Mouse (Mus musculus) frontal cortex, adult (tissue): ENCODE results near the gene Adra2b.

Experiments
- ATAC-seq: cut with Nextera tagmentation; 2 replicates; pipeline ENCODE4 v1.9.2; 2017; ENCODE audit warnings: mild to moderate bottlenecking, moderate library complexity, mixed read lengths; ENCODE audit not compliant: low TSS enrichment

Adra2b gene

DNA sequence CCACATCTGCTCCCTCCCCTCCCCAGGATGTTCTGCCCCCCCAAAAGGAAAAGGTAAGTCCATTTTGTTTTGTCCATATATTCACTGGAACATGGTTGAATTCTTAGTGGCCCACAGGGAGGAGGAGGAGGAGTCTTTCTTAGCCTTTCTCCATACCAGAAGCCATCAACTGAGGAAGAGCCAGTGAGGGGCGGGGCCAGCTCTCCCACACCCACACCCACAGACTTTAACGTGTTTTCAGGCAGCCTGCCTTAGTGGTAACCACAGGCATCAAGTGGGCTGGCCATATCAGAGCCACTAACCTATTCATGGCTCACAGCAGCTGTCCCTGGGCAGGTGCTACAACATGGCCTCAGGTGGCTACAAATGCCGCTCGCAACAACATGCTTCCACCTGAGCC lies 24.2 kb upstream of the Adra2b start:
- no peak for ATAC-seq

DNA sequence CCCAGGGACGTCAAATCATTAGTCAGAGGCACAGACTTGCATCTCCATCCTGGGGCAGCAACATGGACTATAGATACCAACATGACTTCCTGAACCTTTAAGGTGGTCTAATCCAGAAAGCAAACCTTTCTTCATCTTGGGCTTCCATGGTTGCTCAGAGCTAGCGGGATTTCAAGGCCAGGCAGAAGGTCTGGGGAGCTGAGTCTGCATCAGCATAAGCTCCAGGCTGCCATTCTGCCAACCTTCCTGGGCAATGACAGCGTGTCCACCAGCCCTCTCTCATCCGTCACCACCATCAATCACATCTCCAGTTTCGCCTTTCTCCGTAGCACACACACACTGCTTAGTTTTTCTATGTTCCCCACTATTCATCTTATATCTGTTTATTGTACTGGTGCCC lies 23.7 kb upstream of the Adra2b start:
- ATAC-seq, result no peak

- 0 out of 2 replicates have a peak, but pooled peaks have one; percentile 51 for ATAC-seq
These were observed 21.8 kb upstream of the Adra2b start for GRCm38 (mm10) chr2:127341159-127341558.

GRCm38 (mm10) chr2:127346334-127346733 lies 16.7 kb upstream of the Adra2b start:
- no peak for ATAC-seq

- no peak for ATAC-seq
These were observed 15.6 kb upstream of the Adra2b start for GRCm38 (mm10) chr2:127347147-127347985.

- ATAC-seq, result no peak
These were observed 9.1 kb upstream of the Adra2b start for GRCm38 (mm10) chr2:127353881-127354280.

- ATAC-seq, result no peak
These were observed 259 bp downstream of the Adra2b start for GRCm38 (mm10) chr2:127363282-127363652.

GRCm38 (mm10) chr2:127363696-127364095 lies 688 bp downstream of the Adra2b start:
- no peak for ATAC-seq

DNA sequence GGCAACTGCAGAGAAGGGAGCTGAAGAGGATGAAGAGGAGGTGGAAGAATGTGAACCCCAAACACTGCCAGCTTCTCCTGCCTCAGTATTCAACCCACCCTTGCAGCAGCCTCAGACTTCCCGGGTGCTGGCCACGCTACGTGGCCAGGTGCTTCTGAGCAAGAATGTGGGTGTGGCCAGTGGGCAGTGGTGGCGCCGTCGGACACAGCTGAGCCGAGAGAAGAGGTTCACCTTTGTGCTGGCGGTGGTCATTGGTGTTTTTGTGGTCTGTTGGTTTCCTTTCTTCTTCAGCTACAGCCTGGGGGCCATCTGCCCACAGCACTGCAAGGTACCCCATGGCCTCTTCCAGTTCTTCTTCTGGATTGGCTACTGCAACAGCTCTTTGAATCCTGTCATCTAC lies 1.4 kb downstream of the Adra2b start:
- no peak for ATAC-seq

DNA sequence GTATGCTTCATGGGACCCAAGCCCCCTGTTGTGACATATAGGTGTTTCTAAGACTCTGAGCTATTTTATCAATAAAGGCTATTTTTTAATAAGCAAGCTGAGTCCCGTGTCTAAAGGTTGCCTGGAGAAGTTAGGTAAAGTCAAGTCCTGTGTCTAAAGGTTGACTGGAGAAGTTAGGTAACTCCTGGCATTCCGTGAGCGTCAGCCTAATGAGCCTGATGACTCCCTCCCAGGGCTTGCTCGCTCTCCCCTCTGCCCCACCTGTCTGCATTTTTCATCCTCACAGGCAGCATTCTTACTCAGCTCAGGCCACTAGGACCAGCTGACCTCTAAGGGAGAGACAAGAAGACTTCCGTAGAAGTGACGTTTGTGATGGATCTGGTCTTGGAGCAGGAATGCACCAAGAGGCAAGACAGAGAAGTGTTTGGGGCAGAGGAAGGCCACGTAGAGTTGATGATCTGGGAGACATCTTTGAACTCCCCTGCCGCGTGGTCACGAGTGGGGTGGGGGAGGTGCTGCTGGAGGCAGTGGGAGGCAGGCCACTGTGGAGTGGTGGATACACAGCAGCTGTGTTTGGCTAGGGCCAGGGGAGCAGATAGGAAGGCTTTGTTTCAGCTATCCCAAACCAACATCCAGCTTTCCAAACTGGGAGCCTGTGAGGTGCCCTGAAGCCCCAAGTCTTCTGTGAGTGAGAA lies 4.3 kb downstream of the Adra2b start:
- ATAC-seq, result no peak

DNA sequence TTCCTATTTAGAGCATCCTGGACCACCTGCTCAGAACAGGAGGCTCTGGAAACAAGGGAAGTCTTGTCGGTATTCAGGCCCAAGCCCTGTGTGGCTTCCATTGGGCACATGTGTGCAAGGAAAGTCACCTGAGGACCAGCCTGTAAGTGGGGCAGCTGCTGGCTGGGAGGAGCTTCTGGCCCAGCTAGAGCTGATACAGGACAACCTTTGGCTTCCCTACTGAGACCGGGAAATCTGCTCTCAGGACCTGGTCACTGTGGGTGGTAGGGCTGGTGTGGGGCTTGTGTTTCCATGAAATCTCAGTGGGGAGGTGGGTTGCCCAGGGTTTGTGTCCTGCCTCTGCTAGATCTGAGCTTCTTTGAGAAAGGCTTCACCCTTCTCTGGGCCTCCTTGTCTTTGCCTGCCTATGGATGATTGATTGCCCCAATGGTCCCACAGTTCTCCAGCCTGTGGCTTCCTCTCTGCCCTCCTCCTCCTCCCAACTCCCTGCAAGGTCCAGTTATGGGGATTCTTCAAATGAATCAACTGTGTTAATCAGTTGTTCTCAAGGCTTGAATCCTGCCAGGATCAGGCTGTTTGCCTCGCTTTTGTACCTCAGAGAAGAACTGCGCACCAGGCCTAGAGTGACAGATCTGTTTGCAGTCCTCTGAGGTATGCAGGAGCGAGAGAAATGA lies 6.8 kb downstream of the Adra2b start:
- no peak for ATAC-seq

- ATAC-seq, result peak; percentile 55
These were observed 7.8 kb downstream of the Adra2b start for GRCm38 (mm10) chr2:127370561-127371483.

- no peak for ATAC-seq
These were observed 8.5 kb downstream of the Adra2b start for GRCm38 (mm10) chr2:127371484-127371861.

DNA sequence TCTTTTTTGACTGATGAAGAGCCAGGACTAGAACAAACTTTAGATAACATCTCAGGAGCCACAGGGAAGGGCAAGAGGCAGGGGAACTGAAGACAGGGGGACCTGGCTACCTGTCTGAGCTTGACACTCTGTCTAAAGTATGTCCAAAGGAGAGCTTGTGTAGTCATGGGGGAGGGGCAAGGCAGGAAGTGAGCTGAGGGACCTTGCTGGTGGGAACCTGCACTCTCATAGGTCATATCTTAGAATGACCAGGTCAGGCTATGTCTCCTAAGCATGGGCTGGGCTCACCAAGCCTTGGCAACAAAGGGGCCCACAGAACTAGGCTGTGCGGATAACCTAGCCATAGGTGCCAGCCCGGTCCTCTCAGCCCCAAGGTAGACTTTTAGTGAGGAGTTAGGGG lies 9.1 kb downstream of the Adra2b start:
- ATAC-seq, result no peak

DNA sequence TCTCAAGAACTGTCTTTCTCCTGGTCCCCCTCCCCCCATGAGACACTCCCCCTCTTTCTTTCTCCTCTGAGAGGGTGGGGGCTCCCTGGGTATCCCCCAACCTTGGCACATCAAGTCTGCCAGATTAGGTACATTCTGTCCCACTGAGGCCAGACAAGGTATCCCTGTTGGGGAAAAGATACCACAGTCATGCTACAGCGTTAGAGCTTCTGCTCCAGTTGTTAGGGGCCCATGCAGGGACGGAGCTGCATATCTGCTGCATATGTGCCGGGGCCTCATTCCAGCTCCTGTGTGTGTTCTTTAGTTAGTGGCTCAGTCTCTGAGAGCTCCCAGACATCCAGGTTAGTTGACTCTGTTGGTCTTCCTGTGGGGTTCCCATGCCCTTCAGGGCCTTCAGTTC lies 11.1 kb downstream of the Adra2b start:
- ATAC-seq, result no peak

- no peak for ATAC-seq
These were observed 12.1 kb downstream of the Adra2b start for GRCm38 (mm10) chr2:127375087-127375486.

GRCm38 (mm10) chr2:127375759-127376341 lies 12.8 kb downstream of the Adra2b start:
- ATAC-seq, result no peak

DNA sequence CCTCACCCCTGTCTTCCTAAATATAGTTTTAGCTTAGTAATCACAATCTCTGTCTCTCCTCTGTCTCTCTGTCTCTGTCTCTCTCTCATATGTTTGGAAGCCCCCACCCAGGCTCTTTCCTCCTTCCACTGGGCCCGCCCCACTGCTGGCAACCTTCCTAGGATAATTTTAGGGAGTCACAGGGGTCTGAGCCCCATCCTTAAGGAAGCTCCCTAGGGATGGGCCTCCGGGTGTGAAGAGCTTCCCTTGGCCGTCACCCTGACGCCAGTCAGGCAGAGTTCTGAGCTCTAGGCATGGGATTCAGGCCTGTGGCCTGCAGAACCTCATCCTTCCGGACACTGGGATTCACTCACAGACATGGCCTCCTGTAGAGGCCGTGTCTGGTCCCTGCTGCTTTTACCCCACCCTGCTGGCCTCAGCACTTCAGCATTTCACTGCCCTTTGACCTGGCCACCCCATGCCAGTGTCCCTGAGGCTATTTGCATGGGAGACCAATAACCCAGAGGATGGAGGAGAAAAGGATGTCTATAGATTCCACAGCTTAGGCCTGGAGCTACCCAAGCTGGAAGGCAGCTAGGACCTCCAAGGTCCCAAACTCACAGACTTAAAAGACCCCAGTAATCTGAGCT lies 13.5 kb downstream of the Adra2b start:
- ATAC-seq, result no peak

GRCm38 (mm10) chr2:127377942-127378610 lies 15.1 kb downstream of the Adra2b start:
- no peak for ATAC-seq

- no peak for ATAC-seq
These were observed 15.6 kb downstream of the Adra2b start for GRCm38 (mm10) chr2:127378611-127378990.
